Mouse (Mus musculus) megakaryocyte progenitor cell, adult 5-6 weeks (primary cell): ENCODE data around the gene Spast. TPM values are rescaled to one million over a fixed set of nuclear protein-coding genes. Genes with fewer than 3 reads are reported as not detected.
"Not testable (repeated sequence)": the region's sequence is repeated elsewhere in the genome, so short reads cannot be mapped to it uniquely, and the experiment has no call there.

Experiments
- ATAC-seq: replicated peaks from 2 replicates; pipeline ENCODE4 v1.8.0; 2016; ENCODE audit warnings: mild to moderate bottlenecking, moderate TSS enrichment, inconsistent platforms; ENCODE audit not compliant: poor library complexity
- total RNA-seq, 2 experiments: library from RNA; stranded (forward) in 1 of 2; stranded (reverse) in 1 of 2; fragments of 157-497, 149-512 nt in 1 of 2; fragments of 200-1000 nt in 1 of 2; gene quantifications; 2 replicates each; pipeline versions ENCODE4 v1.2.3 to v1.2.4; 2015 to 2017

The Spast gene
- total RNA-seq, 2 experiments from 2014 or later, result 40.7 to 49.5 TPM

GRCm38 (mm10) chr17:74323844-74324243 lies 14.9 kb upstream of the Spast start, which contains the start of gene Dpy30:
Gene Dpy30, minus strand, starts transcription at chr17:74323944.
- ATAC-seq, result no peak

DNA sequence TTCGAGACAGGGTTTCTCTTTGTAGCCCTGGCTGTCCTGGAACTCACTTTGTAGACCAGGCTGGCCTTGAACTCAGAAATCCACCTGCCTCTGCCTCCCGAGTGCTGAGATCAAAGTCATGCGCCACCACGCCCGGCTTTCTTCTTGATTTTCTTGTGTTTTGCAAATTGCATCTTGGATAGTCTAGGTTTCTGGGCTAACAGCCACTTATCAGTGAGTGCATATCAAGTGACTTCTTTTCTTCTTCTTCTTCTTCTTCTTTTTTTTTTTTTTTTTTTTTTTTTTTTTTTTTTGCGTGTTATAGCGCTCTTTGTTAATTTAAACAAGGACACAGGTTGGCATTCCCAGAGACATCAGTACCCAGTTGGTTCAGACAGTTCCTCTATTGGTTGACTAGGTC lies 11.6 kb upstream of the Spast start:
- not testable (repeated sequence) for ATAC-seq

GRCm38 (mm10) chr17:74328146-74328545 lies 10.6 kb upstream of the Spast start:
- peak; percentile 99 for ATAC-seq

DNA sequence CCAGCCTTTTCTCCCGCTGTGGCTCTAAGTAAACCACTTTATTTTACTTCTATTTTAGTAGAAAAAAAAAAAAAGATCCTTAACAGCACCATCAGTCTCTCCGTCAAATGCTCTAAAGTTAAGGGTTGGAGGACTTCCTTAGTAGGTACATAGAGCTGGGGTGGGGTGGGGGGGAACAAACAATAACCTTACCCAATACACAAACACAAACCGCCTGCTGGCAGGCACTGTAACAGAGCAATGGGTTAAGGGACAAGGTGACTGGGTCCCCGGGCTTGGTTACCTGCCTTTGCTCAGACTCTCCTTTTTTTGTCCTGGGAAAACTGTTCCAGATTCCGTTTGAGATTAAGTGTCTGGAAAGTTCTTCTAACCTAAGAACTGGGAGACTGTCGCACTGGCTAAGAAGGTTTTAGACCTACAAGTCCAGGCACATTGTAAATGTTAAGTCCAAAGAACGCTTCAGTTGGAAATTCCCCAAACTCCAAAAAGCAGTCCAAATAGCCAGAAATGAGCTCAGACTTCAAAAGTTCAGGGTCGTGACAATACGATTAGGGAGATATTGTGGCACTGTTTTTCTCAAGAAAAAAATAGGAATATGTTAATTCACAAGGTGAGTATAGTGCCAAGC lies 7.6 kb upstream of the Spast start:
- ATAC-seq, result no peak

DNA sequence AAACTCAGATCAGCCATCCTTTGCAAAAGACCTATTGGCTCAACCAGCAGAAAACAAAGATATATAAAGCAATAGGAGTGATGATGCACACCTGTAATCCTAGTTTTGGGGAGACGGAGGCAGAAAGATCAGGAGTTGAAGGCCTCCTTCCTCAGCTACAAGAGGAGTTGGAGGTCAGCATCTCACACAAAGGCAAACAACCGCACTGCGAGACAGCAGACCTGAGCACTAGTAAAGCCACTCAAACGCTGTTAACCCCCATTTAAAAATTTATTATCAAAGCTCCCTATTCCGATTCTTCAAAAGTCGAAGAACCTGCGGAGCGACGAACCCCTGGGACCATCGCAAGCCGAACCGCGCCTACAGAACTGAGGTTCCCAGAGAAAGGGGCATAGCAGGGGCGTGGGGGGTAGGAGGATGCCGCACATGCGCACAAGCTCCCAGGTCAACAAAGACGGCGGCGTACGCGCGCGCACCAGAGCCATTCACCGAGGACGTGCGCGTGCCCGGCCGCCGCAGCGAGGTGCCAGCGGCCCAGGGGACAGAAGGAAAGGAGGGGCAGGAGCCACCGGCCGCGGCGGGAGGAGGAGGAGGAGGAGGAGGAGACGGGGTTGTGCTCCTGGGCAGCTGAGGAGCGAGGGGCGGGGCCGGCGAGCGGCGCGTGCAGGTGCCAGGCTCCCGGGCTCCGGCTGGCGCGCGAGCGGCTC lies 409 bp upstream of the Spast start:
- peak; percentile 95 for ATAC-seq

- no peak for ATAC-seq
These were observed 2.4 kb downstream of the Spast start for GRCm38 (mm10) chr17:74341151-74341550.

- peak; percentile 79 for ATAC-seq
These were observed 24.8 kb downstream of the Spast start for GRCm38 (mm10) chr17:74363592-74363991.

DNA sequence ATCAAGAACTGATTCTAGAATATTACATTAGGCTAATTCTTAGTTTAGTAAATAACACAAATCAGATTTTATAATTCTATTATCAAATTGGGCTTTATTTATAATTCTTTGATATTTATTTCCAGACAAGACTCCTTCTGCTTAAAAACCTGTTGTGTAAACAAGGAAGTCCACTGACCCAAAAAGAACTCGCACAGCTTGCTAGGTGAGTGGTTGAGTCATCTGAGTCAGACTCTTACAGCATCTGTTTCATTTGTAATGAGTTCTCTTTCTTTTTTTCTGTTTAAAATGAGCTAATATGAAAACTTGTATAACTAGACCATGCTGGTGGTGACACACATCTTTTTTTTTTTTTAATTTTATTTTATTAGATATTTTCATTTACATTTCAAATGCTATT lies 38.1 kb downstream of the Spast start:
- ATAC-seq, result no peak

DNA sequence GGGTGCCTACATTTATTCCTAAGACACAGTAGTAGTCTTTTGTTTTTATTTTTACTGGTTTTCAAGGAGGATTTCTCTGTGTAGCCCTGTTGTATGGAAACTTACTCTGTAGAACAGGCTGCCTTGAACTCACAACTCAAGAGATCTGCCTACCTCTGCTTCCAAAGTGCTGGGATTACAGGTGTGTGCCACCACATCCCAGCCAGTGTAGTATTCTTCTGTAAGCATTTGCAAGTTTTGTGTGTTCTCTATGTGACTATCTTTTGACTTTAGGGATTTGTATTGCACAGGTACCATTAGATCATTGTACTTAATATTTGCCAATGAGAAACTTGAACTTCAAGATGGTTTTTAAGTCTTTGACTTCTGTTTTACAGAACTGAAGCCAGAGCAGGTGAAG lies 47.9 kb downstream of the Spast start:
- no peak for ATAC-seq

DNA sequence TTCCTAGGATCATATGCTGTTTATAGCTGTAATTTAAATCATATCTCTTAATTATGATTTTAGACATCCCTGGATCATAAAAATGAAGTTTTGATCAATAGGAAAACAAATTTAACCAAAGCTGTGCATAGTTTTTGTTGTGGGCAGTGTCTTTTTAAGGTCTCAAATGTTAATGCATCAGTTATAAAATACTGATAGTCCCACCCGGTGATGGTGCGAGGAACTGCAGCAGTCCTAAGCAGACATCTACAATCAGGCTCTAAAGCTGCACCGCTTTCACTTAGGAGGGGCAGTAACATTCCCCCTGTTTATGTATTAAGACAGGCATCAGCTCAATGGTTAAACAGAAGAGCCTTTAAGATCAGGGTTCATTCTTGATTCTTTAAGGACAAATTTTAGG lies 51.1 kb downstream of the Spast start:
- ATAC-seq, result no peak; the same call in 1 of the 2 replicates

DNA sequence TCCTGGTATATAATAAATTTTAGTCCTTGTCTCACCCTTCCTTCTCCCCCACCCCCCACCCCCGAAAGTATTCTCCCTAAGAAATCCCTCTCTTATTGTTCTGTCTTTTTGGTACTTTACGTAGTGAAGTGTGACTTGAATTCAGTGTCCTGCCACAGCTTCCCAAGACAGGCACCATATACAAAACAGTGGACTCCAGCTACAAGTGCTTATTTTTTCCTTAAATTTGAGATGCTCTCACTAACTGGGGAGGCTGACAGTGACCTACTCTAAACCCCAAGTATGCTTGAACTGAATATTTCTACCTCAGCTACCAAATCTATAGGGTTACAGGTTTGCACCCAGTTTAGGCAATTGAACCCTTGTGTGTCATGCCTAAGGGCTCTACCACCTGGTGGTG lies 55.6 kb downstream of the Spast start:
- ATAC-seq, result 0 out of 2 replicates have a peak, but pooled peaks have one; percentile 2

DNA sequence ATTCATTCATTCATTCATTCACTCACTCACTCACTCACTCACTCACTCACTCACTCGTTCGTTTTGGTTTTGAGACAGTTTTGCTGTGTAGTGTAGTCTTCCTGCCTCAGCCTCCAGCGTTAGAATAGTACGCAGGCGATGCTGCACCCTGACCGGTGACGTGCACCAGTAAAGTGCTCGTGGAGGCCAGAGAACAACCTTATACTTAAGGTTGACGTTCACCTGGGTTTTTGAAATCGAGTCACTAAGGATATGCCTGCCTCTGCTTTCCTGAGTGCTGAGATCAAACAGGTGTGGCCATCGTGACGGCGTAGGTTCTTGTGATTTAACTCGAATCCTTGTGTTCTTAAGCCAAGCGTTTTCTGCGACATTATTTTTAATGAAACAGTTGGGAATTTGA lies 56.1 kb downstream of the Spast start:
- ATAC-seq, result peak; percentile 35

DNA sequence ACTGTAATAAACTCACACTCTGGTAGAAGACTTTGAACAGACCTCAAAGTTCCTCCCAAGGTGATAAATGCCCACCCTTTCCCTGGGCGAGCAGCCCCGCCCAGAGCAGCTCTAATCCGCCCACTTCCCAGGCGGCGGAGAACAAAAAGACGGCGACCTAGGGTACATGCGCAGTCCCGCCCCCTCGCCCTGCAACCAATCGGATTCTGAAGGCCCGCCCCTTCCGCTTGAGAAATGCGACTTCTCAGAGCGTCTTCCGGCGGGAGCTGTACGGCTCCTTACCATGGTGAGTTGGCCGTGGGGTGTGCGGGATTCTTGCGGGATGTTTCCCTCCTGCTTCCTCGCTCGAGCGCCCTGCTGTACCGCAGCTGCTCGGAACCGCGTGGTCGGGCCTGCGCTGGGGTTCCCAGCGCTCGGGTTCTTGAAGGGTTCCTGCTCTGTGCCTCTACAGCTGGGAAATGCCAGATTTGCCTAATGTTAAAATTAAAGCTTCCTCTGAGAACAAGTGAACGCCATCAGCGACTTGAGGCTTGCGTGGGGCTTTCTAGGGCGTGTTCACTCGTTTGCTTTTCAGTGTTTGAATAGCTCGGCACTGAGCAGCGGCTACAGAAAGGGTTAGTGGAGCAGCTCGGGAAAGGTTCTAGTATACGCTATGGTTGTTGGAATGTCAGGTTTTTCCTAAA lies 56.7 kb downstream of the Spast start, which contains the start of gene Slc30a6:
TSS of gene Slc30a6 (plus strand) at position 226 of the 683 bp plus-strand sequence.
- peak; percentile 97 for ATAC-seq

DNA sequence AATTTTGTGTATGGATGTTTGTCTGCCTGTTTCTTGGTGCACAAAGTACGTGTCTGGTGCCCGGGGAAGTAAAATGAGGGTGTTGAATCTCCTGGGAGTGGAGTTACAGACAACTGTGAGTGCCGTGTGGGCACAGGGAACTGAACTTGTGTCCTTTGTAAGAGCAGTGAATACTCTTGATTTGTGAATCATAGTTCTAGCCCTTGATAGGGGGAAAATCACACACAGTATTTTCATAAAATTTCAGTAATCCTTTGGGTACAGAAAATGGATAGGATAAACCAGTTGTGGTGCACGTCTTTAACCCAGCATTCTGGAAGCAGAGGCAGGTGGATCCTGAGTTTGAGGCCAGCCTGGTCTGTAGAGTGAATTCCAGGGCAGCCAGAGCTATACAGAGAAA lies 58.0 kb downstream of the Spast start:
- ATAC-seq, result no peak

DNA sequence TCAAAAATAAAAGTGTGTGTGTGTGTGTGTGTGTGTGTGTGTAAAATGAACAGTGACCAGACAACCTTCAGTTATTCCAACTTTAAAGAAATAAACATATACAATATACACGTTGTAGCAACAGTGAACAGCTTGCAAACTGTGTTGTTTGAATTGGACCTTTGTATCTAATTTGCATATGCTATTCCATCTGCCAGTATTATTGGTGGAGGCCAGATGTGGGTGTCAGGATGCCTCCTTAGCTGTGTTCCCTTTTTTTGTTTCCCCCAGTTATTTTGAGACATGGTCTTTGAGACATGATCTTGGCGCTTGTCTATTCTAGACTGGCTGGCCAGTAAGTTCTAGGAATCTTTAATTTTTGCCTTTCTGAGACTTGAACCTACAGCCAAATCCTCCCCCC lies 58.4 kb downstream of the Spast start:
- ATAC-seq, result 0 out of 2 replicates have a peak, but pooled peaks have one; percentile 16

- ATAC-seq, result no peak
These were observed 63.9 kb downstream of the Spast start for GRCm38 (mm10) chr17:74402486-74403222.

DNA sequence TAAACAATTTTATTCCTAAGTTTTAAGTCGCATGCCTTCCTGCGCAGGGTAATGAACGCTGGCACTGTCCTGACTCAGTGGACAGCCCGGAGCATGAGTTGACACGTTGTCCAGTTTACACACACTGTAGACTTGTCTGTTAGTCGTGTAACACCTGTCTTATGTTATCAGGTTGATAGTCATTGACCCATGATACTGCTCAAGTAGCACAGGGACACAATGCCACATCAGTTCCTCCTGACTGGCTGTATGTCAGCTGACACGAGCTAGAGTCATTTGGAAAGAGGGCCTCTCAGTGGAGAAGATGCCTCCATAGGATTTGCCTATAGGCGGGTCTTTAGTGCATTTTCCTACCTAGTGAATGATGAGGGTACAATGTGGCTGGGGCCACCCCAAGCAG lies 67.7 kb downstream of the Spast start:
- ATAC-seq, result no peak

- ATAC-seq, result 0 out of 2 replicates have a peak, but pooled peaks have one; percentile 46
These were observed 70.9 kb downstream of the Spast start for GRCm38 (mm10) chr17:74409722-74410121.

- no peak for ATAC-seq
These were observed 74.5 kb downstream of the Spast start for GRCm38 (mm10) chr17:74413324-74413723.

- peak; percentile 70 for ATAC-seq
These were observed 75.9 kb downstream of the Spast start for GRCm38 (mm10) chr17:74414671-74415070.

- no peak for ATAC-seq
These were observed 78.1 kb downstream of the Spast start for GRCm38 (mm10) chr17:74416841-74417360.
